Mouse (Mus musculus) embryonic fibroblast, embryonic 13.5 days (primary cell): ENCODE measurements around the gene D6Ertd527e. TPM values are rescaled to one million over a fixed set of nuclear protein-coding genes. Genes with fewer than 3 reads are reported as not detected.

Experiments used
- H3K27ac ChIP-seq: 2 replicates; pipeline ENCODE4 v1.5.1; 2012; ENCODE audit warnings: low read length, control low read depth, inconsistent platforms; ENCODE audit not compliant: insufficient read depth
- H3K4me1 ChIP-seq: 2 replicates; pipeline ENCODE4 v1.6.1; 2011; ENCODE audit warnings: low read length; ENCODE audit not compliant: control insufficient read depth, insufficient read depth
- H3K4me3 ChIP-seq: 2 replicates; pipeline ENCODE4 v1.5.1; 2011; ENCODE audit warnings: mild to moderate bottlenecking, control low read depth, low read length; ENCODE audit not compliant: insufficient read depth
- CTCF ChIP-seq: IDR thresholded peaks from 2 replicates; pipeline ENCODE4 v1.5.1; 2011; ENCODE audit warnings: mild to moderate bottlenecking, control low read depth, low read length, moderate library complexity, borderline replicate concordance; ENCODE audit not compliant: insufficient read depth
- POLR2A ChIP-seq: IDR thresholded peaks from 2 replicates; pipeline ENCODE4 v1.6.1; 2011; ENCODE audit warnings: low read depth, mild to moderate bottlenecking, control low read depth, low read length, moderate library complexity
- polyA plus RNA-seq: library from polyadenylated mRNA; stranded (reverse); fragments of >200 nt; gene quantifications from 2 replicates; pipeline ENCODE4 v1.2.4, GENCODE M21; 2011; ENCODE audit warnings: low read depth; ENCODE audit not compliant: missing spikeins, insufficient read length

D6Ertd527e gene
- polyA plus RNA-seq, 1 experiment, result 0.60 TPM

GRCm38 (mm10) chr6:87142239-87142638, 37.7 kb downstream of the D6Ertd527e start:
- no peak for TF ChIP-seq POLR2A
- Histone ChIP-seq H3K4me1 (no peaks in the 10 kb centered on the region), H3K27ac (no peak overlapping the region), H3K4me3 (no peak overlapping the region)

GRCm38 (mm10) chr6:87143594-87143993, 39.0 kb downstream of the D6Ertd527e start:
- Histone ChIP-seq H3K27ac (no peak overlapping the region), H3K4me1 (no peaks in the 10 kb centered on the region)
- TF ChIP-seq CTCF (no peak), POLR2A (no peak)

GRCm38 (mm10) chr6:87147921-87148320, 43.4 kb downstream of the D6Ertd527e start:
- TF ChIP-seq POLR2A (no peak), CTCF (no peak)
- H3K4me3 ChIP-seq, result no peak overlapping the region
- no peak overlapping the region for H3K27ac ChIP-seq
- H3K4me1 ChIP-seq, result 0 out of 2 replicates have a peak, but pooled peaks cover 4% of the 10 kb centered on the region

More at GRCm38 (mm10) chr6:87143594-87143993, 39.0 kb downstream of the D6Ertd527e start:
- no peak overlapping the region for H3K4me3 ChIP-seq

DNA sequence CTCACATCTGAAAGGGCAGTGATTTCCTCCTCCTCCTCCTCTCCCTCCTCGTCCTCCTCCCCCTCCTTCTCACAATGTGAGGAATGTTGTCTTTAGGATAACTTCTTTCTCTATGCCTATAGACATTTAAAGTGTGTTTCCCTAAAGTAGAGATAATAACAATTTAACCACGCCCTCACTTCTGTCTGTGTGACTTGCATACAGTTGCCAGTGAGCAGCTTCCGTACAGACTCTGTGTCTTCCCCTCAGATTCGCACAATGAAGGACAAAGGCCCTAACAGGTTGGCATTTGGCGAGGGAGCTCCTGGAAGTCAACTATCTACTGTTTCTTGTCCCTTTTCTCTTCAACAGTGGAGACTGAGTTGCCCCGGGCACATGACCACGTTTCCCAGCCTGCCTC, 45.9 kb downstream of the D6Ertd527e start:
- H3K27ac ChIP-seq, result no peak overlapping the region
- peaks cover 7% of the 10 kb centered on the region; the same call in 1 of the 2 replicates for H3K4me1 ChIP-seq
- TF ChIP-seq POLR2A (no peak), CTCF (no peak)
- H3K4me3 ChIP-seq, result no peak overlapping the region

DNA sequence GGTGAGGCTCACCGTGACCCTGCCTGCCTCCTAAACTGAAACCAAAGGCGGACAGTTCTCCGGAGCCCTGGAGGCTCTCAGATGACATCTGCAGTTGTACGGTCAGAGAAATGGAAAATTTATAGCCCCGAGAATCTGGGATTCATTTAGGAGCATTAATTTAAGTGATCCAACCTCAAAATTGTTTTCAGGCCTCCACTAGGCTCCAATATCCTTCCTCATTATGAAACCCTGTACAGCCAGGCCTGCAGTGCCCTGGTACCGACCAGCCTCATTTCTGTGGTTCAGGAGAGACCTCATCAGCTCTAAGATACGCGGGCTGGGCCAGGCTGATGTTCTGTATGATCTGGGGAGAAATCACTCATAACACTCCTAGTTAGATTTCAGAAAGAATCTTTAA, 46.9 kb downstream of the D6Ertd527e start:
- Histone ChIP-seq H3K27ac (no peak overlapping the region), H3K4me1 (peaks cover 7% of the 10 kb centered on the region; the same call in 1 of the 2 replicates), H3K4me3 (no peak overlapping the region)
- TF ChIP-seq CTCF, result no peak
- no peak for TF ChIP-seq POLR2A

DNA sequence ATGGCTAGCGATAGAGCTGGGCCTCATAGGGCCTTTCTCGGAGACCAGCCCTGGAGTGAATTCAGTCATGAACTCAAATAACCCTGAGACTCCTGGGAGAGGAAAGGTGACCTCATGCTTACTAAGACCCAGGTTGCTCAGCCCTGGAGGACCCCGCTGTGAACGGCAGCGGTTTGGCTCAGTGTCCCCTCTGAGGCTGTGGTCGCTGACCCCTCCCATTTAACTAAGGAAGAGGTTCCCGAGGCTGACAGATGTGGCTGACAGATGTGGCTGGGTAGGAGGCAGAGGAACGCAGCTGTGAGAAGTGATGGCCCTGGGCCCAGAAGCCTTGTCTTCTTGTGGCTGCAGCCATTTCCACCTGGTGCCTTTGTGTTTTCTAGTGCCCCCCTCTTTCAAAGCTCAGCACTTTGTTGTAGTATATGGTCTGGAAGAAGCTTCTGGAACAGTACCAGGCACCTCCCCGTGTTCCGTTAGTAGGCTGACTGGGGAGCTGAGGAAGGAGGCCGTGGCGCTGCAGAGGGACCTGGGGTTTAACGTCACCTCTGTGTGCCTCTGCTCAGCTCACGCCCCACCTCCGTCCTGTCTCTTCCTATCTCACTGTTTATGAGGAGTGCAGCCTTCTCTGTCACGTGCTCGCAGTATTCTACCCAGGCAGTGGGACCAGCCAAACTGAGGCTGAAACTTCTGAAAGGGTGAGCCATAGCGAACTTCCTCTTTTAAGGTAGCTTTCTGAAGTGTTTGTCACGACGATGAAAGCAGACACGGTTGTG, 48.1 kb downstream of the D6Ertd527e start:
- peaks cover 7% of the 10 kb centered on the region; the same call in 1 of the 2 replicates for H3K4me1 ChIP-seq
- no peak overlapping the region for H3K27ac ChIP-seq
- no peak overlapping the region for H3K4me3 ChIP-seq
- no peak for TF ChIP-seq CTCF
- TF ChIP-seq POLR2A, result no peak

DNA sequence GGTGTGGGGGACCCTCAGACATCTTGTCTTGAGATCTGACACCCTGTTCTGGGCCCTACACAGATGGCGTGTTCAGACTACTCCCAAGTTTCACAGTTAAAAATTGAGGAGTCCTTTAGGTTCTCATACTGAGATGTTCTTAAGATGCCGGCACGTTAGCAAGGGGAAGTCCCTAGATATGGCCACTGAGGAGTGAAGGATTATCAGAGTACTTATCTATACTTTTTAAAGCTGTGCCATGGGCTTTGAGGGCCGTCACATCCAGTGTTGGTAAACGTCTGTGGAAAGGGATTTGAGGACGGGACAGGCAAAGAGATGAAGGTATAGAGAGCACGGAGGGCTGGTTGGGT, 48.7 kb downstream of the D6Ertd527e start:
- Histone ChIP-seq H3K4me3 (no peak overlapping the region), H3K4me1 (peaks cover 7% of the 10 kb centered on the region; the same call in 1 of the 2 replicates), H3K27ac (no peak overlapping the region)
- TF ChIP-seq POLR2A (no peak), CTCF (no peak)

DNA sequence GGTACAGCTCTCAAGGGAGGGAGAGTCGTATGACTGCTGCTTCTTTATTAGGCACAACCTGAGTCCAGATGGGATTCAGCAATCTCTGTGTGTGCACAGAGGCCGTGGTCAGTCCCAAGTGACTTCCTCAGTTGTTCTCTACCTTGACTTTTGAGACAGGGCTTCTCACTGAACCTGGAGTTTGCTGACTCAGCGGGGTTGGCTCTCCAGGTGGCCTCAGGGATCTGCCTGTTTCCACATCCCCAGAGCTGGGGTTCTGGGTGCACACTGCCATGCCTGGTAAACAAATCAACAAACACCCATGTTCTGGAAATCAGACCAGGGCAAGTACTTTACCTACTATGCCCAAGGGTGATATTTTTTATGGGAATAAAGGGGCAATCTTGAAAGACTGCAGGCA, 49.3 kb downstream of the D6Ertd527e start:
- peaks cover 7% of the 10 kb centered on the region; the same call in 1 of the 2 replicates for H3K4me1 ChIP-seq
- TF ChIP-seq POLR2A (no peak), CTCF (no peak)
- no peak overlapping the region for H3K4me3 ChIP-seq
- H3K27ac ChIP-seq, result no peak overlapping the region

DNA sequence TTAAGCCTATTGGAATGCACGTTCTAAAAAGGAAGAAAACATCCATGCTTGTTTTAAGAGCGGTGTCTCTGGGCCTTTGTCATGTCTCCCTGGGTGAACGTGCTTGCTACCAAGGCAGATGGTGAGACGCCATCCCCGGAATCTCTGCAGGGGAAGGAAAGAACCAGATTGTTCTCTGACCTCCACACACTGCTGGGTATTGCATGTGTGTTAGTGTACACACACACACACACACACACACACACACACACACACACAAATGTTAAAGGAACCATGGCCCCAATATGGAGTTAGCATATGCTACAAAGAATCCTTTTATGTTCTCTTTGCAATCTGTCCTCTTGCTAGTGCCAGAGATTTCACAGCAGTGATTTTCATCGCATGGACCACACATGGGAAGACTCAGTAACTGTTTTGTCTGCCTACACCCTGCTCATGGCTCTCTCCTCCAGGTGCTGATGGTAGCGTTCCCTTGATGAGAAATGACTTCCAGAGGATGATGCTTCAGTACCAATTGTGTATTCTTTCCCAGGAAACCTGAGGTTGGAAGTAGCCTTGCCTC, 53.6 kb downstream of the D6Ertd527e start:
- no peak overlapping the region for H3K27ac ChIP-seq
- TF ChIP-seq CTCF, result no peak
- TF ChIP-seq POLR2A, result no peak
- no peak overlapping the region for H3K4me3 ChIP-seq
- peaks cover 6% of the 10 kb centered on the region; the same call in 1 of the 2 replicates for H3K4me1 ChIP-seq

DNA sequence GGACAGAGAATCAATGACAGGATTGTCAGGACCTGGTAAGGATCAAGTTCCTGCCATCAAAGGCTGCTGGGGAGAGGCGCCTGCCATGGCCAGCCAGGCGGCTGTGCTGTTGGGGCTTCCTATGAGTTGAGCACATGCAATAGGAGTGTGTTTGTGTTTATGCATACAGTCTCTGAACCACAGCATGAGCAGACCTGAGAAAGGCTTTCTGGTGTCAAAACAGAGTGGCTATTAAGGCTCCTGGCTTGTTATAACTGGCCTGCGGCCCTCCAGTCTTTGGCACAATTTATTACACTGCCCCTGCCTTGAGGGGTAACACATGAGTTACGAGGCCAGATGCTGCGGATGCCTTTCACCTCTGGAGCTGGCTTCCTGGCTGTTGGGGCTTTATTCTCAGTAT, 55.6 kb downstream of the D6Ertd527e start:
- Histone ChIP-seq H3K4me3 (no peak overlapping the region), H3K27ac (no peak overlapping the region), H3K4me1 (0 out of 2 replicates have a peak, but pooled peaks cover 4% of the 10 kb centered on the region)
- TF ChIP-seq POLR2A (no peak), CTCF (no peak)

DNA sequence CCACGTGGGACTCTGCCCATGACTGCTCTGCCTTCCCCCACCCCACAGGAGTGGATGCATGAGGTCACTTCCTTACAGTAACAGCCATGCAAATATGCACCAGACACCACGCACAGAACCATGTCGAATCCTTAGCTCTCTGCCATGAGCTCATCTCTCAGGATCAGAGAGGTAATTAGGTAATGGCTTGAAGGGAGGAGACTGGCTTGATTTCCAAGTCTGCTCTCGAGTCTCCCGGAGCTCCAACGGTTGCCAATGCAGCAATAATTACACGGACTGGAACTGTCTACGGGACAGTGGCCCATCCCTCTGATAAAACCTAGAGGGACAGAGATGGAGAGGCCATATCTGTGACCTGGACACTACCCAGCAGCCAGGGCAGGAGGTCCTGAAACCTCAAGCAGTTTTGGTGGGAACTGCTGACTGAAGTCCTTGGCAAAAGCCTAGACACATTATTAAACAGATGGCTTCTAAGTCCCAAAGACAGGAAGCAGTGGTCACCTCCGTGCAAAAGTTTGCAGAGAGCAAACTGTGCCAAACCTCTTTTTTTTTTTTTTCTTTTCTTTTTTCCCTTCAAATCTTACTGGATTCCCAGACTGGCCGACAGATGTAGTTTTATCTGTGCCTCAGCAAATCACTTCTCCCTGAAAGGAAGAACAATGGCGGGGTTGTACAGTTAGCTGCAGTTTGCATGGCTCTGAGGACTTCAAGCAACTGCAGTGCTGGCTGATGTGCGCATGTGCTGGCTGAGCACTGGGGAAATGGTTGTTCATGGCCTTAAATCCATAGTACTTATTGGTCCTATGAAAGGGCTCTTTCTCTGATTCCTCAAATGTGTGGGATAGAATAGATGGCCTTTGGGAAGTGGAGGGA, 57.1 kb downstream of the D6Ertd527e start:
- H3K4me1 ChIP-seq, result 0 out of 2 replicates have a peak, but pooled peaks cover 4% of the 10 kb centered on the region
- H3K27ac ChIP-seq, result no peak overlapping the region; the same call in 1 of the 2 replicates
- TF ChIP-seq CTCF (no peak), POLR2A (no peak)
- H3K4me3 ChIP-seq, result no peak overlapping the region

Other genes starting within 250 kb of the D6Ertd527e start
- gene Nfu1, start 95.5 kb upstream of the D6Ertd527e start, polyA plus RNA-seq, result 86.6 and 98.7 TPM in 2 replicates
- gene Gfpt1, start 61.9 kb upstream of the D6Ertd527e start, polyA plus RNA-seq, result 78.5 and 86.5 TPM in 2 replicates
- gene Antxr1, start 231.1 kb downstream of the D6Ertd527e start, polyA plus RNA-seq, result 172 and 200 TPM in 2 replicates
- gene Gkn1, start 246.2 kb downstream of the D6Ertd527e start, polyA plus RNA-seq, result not detected in 2 replicates